Mouse (Mus musculus) retina, postnatal 7 days (tissue): Measurements from ENCODE around the gene Lad1.

ENCODE experiments used
- DNase-seq: peaks from one replicate; pipeline ENCODE4 v3.0.0-alpha.2; 2012; ENCODE audit warnings: low read depth, low spot score

Lad1 gene

DNA sequence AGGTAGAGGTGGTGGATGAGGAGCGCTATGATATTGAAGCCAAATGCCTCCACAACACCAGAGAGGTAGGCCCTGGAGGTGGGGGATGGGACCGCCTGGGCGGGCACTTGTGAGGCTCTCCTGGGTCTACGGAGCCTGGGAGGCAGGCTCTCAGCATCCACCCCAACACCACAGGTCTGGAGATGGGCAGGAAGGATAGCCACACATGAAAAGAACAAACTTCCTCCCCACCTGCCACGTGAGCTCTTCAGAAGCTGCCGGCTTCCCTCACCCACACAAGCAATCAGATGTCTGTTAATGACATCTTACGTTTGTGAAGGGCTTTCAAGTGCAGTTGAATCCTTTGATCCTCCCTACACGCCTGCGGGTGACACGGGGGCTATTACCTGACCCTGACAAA is 10.9 kb upstream of the Lad1 start:
- no peak for DNase-seq

DNA sequence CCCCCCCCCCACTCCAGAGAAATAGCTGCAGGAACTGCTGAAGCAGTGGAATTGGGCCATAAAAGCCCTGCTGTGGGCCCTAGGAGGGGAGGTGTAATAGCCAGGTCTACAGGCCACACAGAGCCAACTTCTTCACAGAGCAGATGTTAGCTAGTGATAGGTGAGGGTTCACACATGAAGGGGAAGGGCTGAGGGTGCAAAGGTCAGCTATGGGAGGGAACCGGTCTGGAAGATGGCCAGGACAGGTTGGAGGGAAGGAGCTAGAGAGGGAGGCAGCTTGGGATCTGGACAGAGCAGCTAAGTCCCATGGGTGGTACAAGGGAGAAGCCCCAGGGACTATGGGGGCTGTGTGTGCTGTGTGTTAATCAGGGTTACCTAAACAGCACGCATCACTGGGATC is 8.2 kb upstream of the Lad1 start:
- no peak for DNase-seq

DNA sequence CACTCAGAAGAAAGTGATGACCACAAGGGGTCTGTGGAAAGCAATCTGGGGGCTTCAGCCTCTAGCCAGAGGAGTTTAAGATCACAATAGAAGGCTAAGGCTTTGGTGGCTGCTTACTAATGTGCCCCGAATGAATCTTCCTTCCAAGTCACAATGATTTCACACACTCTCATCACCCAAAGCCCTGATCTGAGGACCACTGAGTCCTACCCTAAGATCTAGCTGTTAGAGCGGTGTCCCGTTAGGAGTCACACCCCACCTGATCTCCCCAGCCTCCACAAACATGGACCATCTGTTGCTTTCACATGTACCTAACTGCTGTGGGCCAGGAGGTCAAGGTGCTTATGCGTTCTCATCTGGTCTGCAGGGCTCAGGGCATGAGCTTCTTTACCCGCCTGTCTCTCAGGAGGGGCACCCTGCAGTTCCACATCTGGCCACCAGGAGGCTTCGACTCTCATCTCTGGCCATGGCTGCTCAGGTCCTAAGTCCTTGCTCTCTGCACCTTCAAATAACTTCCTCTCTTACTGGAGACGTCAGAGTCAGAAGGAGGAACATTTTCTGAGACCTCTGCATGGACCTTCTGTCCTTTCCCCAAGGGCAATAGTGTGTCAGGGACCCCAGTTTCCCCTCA is 7.3 kb upstream of the Lad1 start:
- DNase-seq, result peak; percentile 80

DNA sequence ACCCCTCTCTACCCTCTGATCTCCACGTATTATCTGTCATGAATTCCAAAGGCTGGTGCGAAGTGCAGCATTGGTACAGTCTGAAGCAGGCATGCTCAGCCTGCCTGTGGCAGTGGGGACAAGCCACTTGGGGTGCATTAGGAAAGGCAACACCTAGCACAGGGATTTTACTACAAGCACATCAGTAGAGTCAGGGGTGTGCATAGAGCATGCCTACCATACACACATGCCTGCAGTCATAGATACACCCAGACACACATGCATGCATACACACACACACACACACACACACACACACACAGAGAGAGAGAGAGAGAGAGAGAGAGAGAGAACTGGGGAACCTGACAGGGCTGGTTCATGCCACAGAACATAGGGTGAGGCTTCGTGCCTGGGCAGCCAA is 6.2 kb upstream of the Lad1 start:
- DNase-seq, result no peak

DNA sequence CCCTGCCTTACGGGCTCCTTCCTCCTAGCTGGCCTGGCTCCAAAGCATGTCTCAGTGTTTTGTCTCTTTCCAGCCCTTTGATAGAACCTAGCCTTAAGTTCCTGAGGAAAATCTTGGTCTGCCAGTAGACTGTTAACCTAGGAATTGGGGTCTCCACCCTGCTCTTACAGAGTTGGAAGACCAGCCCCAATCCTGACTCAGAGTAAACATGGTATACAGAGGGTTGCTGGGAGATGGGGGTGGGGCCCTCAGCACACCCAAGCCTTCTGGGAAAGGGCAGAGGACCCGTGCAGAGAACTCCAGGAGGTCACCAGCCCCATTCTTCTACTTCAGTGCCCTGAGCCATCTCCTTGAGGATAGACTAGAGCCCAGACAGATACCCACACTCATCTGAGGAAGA is 5.8 kb upstream of the Lad1 start:
- DNase-seq, result no peak

DNA sequence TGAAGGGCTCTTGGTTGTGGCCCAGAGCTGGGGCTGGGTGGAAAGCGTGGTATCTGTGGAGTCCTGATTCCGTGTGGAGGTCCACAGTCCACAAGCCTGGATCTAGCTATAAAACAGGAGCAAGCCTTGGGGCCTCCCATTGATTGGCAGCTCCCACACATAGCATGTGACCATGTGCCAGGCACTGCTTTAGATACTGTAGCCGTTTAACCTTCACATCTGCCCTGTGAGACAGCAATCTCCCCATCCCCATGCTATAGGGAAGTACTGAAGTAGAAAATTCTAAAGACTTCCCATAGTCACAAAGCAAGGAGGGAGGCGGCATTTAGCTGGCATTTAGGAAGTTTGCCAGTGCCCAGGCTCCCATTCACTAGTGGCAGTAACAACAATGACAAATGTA is 5.3 kb upstream of the Lad1 start:
- no peak for DNase-seq

DNA sequence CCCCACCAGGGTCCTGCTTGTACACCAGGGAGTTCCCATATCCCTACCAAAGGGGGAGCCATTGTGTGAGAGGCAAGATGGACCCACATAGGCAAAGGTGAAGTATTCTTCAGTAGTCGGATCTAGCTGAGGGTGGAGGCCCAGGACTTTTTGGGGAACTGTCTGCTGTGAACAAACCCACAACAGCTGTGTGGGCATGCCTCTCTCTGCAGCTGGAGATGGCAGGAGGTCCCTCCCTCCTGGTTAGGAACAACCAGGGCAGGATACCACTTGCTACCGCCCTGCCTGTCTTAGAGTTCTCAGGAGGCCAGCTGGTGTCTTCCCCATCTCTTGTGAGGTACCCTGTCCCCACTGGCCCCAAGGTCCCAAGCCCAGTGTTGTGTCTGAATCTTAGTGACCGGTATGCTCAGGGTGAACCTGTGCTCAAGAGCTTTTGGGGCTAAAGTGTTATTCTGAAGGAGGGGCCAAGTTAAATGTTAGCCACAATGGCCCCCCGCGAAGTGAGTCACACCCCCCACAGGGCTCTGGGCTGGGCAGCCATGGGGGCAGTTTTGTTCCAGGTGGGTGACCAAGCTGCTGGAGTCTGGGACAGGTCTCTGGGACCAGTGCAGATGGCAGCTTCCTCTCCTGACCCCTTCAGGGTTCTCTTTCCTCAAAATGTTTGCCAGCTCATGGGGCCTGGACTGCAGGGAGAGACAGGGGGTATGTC is 4.6 kb upstream of the Lad1 start:
- no peak for DNase-seq

DNA sequence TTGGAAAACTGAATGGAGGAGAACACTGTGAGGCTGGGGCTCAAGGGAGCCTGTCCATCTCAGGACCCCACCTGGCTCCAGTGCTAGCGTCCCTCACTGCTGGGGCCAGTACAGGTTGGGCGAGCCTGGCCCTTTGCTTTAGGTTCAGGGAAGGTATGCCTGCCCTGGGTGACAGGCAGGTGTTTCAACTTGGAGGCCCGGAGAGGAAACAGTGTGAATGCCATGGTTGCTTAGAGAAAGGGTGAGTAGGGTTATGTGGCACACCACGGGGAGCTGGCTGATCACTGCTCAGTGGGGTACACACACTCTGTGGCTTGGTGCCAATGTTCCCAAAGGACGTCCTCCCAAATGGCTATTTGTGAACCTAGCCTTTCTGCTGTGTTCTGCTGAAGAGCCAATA is 3.9 kb upstream of the Lad1 start:
- DNase-seq, result no peak

DNA sequence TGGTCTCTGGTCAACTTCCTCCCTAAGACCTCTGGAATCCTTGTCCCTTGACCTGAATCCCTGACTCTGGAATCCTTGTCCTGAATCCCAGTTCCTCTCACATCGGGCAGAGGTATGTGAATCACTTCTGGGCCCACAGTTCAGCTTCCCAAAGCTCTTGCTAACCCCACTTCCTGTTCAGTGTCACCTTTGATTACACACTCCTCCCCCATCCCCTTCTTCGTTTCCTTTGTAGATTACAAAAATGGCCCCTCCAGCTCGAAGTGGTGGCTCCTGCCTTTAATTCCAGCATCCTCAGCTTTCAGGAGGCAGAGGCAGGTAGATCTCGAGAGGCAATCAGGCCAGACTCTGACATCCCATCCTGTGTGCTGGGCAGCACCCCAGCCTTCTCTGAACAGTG is 803 bp upstream of the Lad1 start:
- DNase-seq, result no peak

DNA sequence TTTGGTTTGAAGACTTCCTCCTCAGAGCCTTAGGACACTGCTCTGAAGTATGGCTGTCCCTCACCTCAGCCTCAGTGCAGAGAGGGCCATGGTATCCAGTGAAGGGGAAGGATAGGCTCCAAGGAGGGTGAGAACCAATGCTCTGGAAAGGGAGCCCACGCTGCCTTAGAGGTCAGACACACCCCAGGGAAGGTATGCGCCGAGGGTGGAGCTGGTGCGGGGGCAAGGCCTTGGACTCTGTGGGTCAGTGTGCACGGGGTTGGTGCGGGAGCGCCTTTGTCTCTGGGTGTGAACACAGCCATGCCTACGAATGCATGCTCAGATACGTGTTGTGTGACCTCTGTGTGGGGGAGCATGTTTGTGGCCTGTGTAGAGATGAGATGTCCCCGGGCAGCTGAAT is 1.7 kb downstream of the Lad1 start:
- no peak for DNase-seq

DNA sequence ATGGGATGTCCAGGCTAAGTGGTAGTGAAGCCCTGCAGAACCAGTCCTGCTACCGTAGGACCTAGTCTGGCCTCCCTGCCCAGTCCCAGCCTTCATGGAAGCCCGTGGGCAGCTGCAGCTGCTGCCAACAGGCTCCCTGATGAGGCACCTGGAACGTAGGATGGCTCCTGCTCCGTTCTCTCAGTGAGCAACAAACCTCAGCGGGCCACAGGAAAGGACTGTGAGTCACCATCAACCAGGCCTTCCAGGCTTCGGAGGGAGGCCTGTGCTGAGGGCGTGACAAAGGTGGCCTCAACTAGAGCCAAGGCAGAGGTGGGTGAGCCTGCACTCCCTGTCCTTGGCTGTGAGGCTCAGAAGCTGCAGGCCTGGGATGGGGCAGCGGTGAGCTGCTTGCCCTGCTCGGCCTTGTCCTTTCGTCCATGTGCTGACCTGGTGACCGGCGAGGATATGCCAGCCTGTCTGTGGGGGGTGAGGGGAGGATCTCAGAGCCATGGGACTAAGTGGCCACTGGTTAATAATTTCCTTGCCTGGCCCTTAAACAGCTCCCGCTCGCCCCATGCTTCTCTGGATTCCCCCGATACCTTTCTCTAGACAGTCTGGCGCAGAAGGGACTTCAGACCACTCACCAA is 2.5 kb downstream of the Lad1 start:
- DNase-seq, result no peak

DNA sequence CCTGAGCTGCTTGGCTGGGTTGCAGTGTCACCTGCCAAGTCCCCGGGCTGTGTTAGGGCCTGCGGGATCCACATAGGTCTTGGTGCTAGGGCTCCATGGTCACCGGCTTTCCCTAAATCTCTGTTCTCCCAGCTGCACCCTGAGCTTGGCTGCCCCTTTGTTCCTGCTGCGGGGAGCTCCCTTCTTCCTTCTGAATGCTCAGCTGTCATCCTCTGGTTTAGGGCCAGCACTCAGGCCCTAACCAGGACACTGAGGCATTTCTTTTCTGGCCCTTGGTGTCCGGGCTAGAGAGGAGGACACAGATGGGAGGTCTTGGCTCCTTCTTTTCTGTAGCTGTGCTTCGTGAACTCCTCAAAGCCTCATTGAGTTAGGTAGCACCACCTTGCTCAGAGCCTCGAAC is 3.4 kb downstream of the Lad1 start:
- DNase-seq, result no peak

DNA sequence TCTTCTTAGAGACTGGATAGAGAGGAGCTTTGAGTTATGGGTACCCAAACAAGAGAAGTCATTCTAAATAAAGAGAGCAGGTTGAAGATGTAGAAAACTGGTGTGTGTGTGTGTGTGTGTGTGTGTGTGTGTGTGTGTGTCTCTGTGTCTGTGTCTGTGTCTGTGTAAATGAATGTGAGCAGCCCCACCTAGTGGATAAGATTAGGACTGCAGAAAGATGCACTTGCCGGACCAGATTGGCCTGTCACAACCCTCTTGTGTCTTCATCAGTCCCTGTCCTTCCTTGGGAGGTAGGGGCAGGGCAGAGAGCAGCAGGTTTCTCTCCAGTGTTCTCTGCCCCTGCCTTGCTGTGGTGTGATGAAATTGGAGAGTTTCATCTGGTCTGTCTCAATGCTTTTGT is 10.5 kb downstream of the Lad1 start:
- DNase-seq, result peak; percentile 51

DNA sequence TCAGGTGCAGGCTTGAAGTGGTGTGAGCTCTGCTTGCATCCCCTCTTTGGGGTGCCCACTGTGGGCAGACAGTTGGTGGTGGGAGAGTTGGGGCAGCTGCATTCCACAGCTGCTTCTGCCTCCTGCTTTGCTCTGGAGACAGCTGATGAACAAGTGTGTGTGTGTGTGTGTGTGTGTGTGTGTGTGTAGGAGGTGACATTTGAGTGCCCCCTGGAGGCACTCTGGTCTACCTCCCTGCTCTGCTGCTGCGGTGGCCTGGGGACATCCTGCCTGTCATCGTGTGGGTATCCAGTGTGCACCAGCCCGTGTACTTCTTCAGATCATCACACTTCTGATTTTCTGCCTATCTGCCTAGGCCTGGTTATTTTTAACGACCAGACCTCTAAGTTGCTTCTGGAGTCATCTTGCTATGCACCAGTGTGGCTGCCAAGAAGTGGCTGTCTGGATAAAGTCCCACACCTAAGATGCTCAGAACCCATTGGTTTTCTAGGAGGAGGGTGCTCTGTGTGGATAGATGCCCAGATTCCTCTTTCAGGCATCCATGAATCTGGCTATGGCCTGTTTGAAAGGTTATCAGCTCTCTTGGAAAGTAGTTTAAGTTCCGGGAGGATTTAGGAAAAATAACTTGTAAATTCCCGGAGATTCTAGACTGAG is 15.9 kb downstream of the Lad1 start:
- no peak for DNase-seq

DNA sequence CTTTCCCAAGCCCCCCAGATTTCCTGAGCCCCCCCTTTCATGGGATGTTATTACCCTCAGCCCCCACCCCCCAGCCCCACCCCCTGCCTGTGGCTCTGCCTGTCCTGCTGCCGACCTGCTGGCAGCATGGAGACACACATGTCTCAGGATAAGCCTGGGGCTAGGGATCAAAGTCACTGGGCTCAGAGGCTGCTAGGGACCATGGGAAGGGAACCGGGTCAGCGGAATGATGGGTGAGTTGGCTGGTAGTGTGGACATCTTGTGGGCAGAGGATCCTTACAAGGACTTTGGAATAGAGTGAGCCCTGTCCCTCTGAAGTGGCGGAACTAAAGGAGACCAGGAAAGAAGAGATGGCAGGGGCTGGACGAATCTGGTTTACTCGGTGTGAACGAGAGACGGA is 16.6 kb downstream of the Lad1 start:
- no peak for DNase-seq

DNA sequence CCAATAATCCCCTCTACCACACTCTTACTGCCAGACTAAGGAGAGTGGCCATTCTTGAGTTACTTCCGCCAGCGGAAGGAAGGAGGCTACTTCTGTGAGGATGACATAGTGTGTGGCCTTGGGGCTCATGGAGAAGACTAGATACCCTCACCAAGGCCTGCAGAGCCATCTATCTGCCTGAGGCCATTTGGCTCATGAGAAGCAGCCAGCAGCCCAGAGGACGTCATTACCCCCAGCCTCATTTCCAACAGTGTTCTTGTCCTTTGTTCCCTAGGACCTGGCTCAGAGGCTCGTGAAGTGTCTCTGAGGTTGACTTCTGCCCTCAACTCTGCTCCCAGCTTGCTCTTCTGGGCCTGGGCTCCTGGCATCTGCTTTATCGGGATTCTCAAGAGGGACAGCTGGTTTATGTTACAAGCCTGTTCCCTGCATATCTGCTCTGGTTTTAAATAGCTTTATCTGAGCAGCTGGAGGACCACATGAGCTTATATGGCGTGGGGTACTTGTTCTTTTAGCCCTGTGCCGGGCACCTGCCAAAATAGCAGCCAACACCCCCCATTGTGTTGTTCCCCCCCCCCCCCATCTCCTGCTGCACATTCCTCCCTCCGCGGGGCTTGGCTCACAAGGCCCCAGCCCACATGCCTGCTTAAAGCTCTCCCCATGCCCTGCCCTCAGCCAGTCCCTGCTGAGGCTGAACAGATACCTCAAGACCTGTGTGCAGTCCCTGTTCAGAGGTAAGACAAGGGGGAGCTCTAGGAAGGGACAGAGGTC is 17.5 kb downstream of the Lad1 start, which contains the start of gene Tnnt2:
Tnnt2 (plus strand) TSS at position 639 of the 768 bp plus-strand sequence.
- DNase-seq, result no peak

DNA sequence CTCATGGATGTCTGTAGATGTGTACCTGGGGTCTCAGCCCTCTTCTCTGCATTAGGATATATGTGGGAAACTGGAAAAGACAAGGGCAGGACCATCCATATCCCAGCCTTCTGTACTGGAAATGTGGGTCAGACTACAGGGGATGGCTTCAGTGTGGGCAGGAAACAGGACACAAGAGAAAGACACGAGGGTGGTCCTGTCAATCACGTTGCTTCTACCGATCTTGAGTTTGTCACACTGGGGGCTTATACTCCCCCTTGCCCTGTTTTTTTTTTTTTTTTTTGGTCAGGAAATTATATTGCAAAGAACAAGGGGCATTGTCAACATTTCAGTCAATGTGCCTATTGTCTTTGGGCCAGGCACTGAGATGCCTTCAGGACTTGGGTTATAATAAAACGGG is 20.2 kb downstream of the Lad1 start:
- DNase-seq, result no peak

DNA sequence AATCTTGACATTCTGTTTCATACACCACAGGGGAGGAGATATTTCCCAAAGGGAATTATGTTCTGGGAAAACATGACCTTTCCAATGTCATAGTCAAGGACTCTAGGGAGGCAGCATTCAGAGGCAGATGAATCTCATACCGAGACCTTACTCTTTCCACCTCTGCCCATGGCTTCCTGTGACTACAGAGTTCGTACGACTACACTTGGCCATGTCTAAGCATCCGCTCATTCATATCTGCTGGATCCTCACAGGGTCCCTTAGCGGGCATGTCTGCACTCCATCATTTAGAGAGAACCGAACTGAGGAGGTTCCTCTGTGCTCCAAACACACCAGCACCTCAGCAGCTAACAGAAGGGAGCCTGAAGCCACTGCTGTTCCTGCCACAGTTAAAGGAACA is 20.7 kb downstream of the Lad1 start:
- DNase-seq, result no peak

DNA sequence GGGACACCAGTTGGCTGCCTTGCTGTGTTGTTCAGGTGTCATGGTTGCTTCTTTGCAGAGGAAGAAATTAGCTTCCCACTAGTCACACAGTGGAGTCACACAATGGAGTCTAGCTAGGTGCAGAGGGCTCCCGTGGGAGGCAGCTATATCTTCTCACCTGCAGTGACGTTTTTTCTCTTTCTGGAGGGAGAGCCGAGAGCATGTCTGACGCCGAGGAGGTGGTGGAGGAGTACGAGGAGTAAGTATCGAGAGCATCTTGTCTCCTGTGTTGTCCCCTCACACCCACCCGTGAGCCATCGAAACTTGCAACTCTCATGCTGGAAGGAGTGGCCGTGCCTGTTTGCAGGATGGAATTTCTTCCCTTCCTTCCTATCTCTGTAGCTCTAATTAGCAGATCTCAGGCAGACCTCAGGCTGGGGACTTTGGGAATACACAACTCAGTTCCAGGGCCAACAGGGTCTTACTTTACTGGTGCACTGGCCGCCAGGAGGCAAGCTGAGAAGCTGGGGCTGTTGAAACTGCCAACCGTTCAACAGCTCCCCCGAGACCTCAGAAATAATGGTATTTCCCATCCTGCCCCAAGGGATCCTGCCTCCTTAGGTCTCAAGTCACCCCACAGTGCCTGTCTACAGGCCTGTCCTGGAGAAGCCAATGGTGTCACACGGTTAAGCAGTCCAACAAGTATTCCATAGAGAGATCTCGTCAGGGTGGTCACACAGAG is 22.4 kb downstream of the Lad1 start:
- DNase-seq, result no peak

DNA sequence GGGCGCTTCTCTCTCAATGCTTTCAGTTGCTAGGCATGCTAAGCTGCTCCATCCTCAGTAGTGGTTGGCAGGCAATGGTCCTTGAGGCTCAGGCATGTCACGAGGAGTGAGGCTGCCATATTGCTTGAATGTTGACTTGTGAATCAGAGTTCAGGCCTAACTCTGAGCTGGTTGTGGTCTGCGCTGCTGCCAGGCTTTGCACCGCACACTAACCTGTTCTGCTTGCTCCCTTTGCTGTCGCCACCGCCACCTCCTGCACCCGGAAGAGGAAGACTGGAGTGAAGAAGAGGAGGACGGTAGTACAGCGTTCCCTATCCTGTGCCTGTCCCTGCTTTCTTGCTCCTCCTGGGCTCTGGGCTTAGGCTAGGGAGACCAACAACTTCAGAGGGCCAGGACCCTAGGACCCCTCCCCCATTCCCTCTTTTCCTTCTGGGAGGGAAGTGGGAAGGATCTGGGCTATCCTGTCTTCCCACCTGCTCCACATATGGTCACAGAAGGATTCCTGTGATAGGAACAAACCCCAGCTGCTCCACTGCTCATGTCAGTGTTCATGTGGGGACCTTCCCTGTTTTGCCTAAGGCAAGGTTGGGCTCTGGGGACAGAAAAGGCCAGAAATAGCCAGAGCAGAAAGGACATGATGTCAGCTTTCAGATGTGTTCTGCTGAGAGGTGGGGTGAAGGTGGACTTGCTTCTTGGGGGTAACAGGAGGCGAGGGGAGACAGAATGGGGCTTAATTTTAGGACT is 25.3 kb downstream of the Lad1 start:
- DNase-seq, result no peak

DNA sequence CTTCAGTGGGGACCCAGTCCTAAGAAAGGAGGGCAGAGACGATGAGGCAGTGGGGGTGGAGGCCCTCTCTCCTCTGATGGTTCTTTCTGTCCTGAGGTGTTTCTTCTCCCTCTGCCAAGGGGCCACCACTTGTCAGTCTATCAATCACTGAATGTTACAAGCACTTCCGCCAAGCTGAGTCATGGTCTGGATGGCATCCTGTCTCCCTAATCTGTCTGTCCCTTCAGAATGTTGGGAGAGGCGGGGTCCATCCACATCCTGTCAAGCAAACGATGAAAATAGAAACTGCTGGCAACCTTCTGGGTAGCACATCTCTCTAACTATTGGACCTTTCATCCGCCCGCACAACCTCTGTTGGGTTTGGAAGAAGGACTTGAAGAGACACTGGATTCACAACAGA is 26.1 kb downstream of the Lad1 start:
- DNase-seq, result no peak
